Mouse (Mus musculus) embryonic stem cell, embryonic (primary cell): ENCODE data around the gene Treh.
"Not testable (repeated sequence)": the region's sequence is repeated elsewhere in the genome, so short reads cannot be mapped to it uniquely, and the experiment has no call there.

ENCODE experiments used
- CTCF ChIA-PET, 4 experiments: fragments of 300-600 bp in 2 of 4; fragments of 350-600 bp in 2 of 4; sonication (Branson Sonifier 250); formaldehyde crosslinking; loops; one replicate each; lab custom pipeline; 2022; ENCODE audit warnings: inconsistent platforms in 2 of 4; lab: Charles Lee
- POLR2A ChIA-PET, 4 experiments: fragments of 300-600 bp in 2 of 4; fragments of 350-600 bp in 2 of 4; sonication (Branson Sonifier 250); formaldehyde crosslinking; loops; one replicate each; lab custom pipeline; 2022; ENCODE audit warnings: antibody characterized with exemption in 4 of 4, inconsistent platforms in 1 of 4; lab: Charles Lee

The Treh gene

GRCm38 (mm10) chr9:44673005-44673404, at the start of gene Treh:
Gene Treh (plus strand): TSS chr9:44673233.
- POLR2A ChIA-PET, result interaction anchor here in 1 of 4 experiments (1.2 kb wide), 1 partner anchor 17 kb away, joined by 5 read pairs; no protein-coding TSS in a partner anchor
- CTCF ChIA-PET, result interaction anchor here in 3 of 4 experiments (0.7 to 4.8 kb wide), 5 partner anchors 12 to 21 kb away, joined by 3 to 24 read pairs (median 4); no protein-coding TSS in a partner anchor

- ChIA-PET POLR2A (interaction anchor here in 3 of 4 experiments (0.6 to 4.7 kb wide), 12 partner anchors 9 to 592 kb away, joined by 3 to 55 read pairs (median 7); partner anchors contain the start of gene Ddx6 (in 2 of the 3)), CTCF (interaction anchor here in 1 of 4 experiments (0.5 kb wide), 1 partner anchor 66 kb away, joined by 3 read pairs; no protein-coding TSS in a partner anchor)
These were observed 48.6 kb upstream of the Treh start for GRCm38 (mm10) chr9:44624390-44624789.

- POLR2A ChIA-PET, result interaction anchor here in 2 of 4 experiments (0.6 to 4.1 kb wide), 10 partner anchors 8 to 284 kb away, joined by 3 to 43 read pairs (median 4); partner anchors contain the start of genes Ddx6 (in 2 of the 2) and Bcl9l (in 1 of the 2)
- CTCF ChIA-PET, result interaction anchor here in 1 of 4 experiments (1.3 kb wide), 1 partner anchor 29 kb away, joined by 3 read pairs; no protein-coding TSS in a partner anchor
These were observed 46.8 kb upstream of the Treh start for GRCm38 (mm10) chr9:44626268-44626667.

- CTCF ChIA-PET, result interaction anchor here in 3 of 4 experiments (0.6 to 2.3 kb wide), 12 partner anchors 14 to 507 kb away, joined by 3 to 12 read pairs (median 4); partner anchors contain the start of genes Bcl9l (in 1 of the 3) and Upk2 (in 1 of the 3)
These were observed 35.4 kb upstream of the Treh start for GRCm38 (mm10) chr9:44637551-44638169.

GRCm38 (mm10) chr9:44638726-44639125, 34.3 kb upstream of the Treh start:
- CTCF ChIA-PET, result interaction anchor here in 1 of 4 experiments (1.2 to 2.3 kb wide), 4 partner anchors 14 to 185 kb away, joined by 4 to 12 read pairs (median 6); partner anchors contain the start of gene Upk2

More at GRCm38 (mm10) chr9:44637551-44638169, 35.4 kb upstream of the Treh start:
- POLR2A ChIA-PET, result interaction anchor here (0.6 to 2.1 kb wide), 15 partner anchors 8 to 303 kb away, joined by 3 to 12 read pairs (median 4); partner anchors contain the start of genes Arcn1 (in 1 of the 4), Ddx6 (in 1 of the 4), H2afx (in 1 of the 4) and Ift46 (in 1 of the 4)

GRCm38 (mm10) chr9:44640028-44640427, 33.0 kb upstream of the Treh start:
- POLR2A ChIA-PET, CTCF ChIA-PET: not testable (repeated sequence)

More at GRCm38 (mm10) chr9:44638726-44639125, 34.3 kb upstream of the Treh start:
- POLR2A ChIA-PET, result interaction anchor here in 3 of 4 experiments (1.2 to 1.9 kb wide), 5 partner anchors 13 to 304 kb away, joined by 3 to 5 read pairs (median 4); partner anchors contain the start of genes Ddx6 (in 1 of the 3) and H2afx (in 1 of the 3)

GRCm38 (mm10) chr9:44640646-44641357, 32.2 kb upstream of the Treh start:
- CTCF ChIA-PET, result interaction anchor here in 2 of 4 experiments (0.6 to 0.9 kb wide), 3 partner anchors 15 to 402 kb away, joined by 3 to 7 read pairs (median 3); no protein-coding TSS in a partner anchor
- POLR2A ChIA-PET, result interaction anchor here in 2 of 4 experiments (0.7 to 2.1 kb wide), 10 partner anchors 11 to 307 kb away, joined by 3 to 12 read pairs (median 4); partner anchors contain the start of genes Ddx6 (in 1 of the 2) and H2afx (in 1 of the 2)

- ChIA-PET CTCF (interaction anchor here in 2 of 4 experiments (0.7 kb wide), 2 partner anchors 20 to 158 kb away, joined by 3 to 5 read pairs; no protein-coding TSS in a partner anchor), POLR2A (interaction anchor here in 3 of 4 experiments (0.7 to 2.1 kb wide), 14 partner anchors 13 to 1525 kb away, joined by 3 to 12 read pairs (median 4); partner anchors contain the start of genes Bcl9l (in 1 of the 3), Ddx6 (in 1 of the 3) and H2afx (in 1 of the 3))
These were observed 31.4 kb upstream of the Treh start for GRCm38 (mm10) chr9:44641616-44642015.

GRCm38 (mm10) chr9:44643103-44643502, 29.9 kb upstream of the Treh start:
- ChIA-PET POLR2A (interaction anchor here in 3 of 4 experiments (0.5 to 4.4 kb wide), 5 partner anchors 12 to 380 kb away, joined by 3 to 20 read pairs (median 4); partner anchors contain the start of gene Ddx6 (in 1 of the 3)), CTCF (interaction anchor here in 2 of 4 experiments (1.4 to 1.7 kb wide), 3 partner anchors 9 to 13 kb away, joined by 4 read pairs; no protein-coding TSS in a partner anchor)

- POLR2A ChIA-PET, result interaction anchor here in 1 of 4 experiments (1.7 to 4.4 kb wide), 2 partner anchors 33 to 39 kb away, joined by 4 to 20 read pairs; partner anchors contain the start of gene Ddx6
- CTCF ChIA-PET, result interaction anchor here in 2 of 4 experiments (0.6 to 1.7 kb wide), 4 partner anchors 11 to 1670 kb away, joined by 4 to 16 read pairs (median 7); no protein-coding TSS in a partner anchor
These were observed 28.8 kb upstream of the Treh start for GRCm38 (mm10) chr9:44644186-44644585.

- ChIA-PET CTCF (interaction anchor here (0.5 to 2.9 kb wide), 15 partner anchors 10 to 273 kb away, joined by 3 to 15 read pairs (median 3); partner anchors contain the start of gene Upk2 (in 1 of the 4)), POLR2A (interaction anchor here in 3 of 4 experiments (0.5 to 4.4 kb wide), 23 partner anchors 9 to 194 kb away, joined by 3 to 20 read pairs (median 4); partner anchors contain the start of genes Arcn1 (in 1 of the 3), Ddx6 (in 1 of the 3) and Ift46 (in 1 of the 3))
These were observed 27.6 kb upstream of the Treh start for GRCm38 (mm10) chr9:44645481-44645880.

- ChIA-PET CTCF (interaction anchor here (0.5 to 2.9 kb wide), 20 partner anchors 9 to 273 kb away, joined by 3 to 15 read pairs (median 3); partner anchors contain the start of gene Upk2 (in 1 of the 4)), POLR2A (interaction anchor here (0.6 to 4.4 kb wide), 26 partner anchors 9 to 227 kb away, joined by 3 to 20 read pairs (median 3); partner anchors contain the start of genes Arcn1 (in 1 of the 4), Ddx6 (in 1 of the 4) and Ift46 (in 1 of the 4))
These were observed 27.1 kb upstream of the Treh start for GRCm38 (mm10) chr9:44645924-44646323.

GRCm38 (mm10) chr9:44646366-44646765, 26.7 kb upstream of the Treh start:
- ChIA-PET CTCF (interaction anchor here (0.6 to 2.9 kb wide), 19 partner anchors 9 to 527 kb away, joined by 3 to 15 read pairs (median 3); partner anchors contain the start of gene Upk2 (in 1 of the 4)), POLR2A (interaction anchor here (0.6 to 4.4 kb wide), 23 partner anchors 9 to 227 kb away, joined by 3 to 20 read pairs (median 4); partner anchors contain the start of genes Arcn1 (in 1 of the 4), Ddx6 (in 1 of the 4) and Ift46 (in 1 of the 4))

GRCm38 (mm10) chr9:44647026-44647425, 26.0 kb upstream of the Treh start:
- ChIA-PET CTCF (interaction anchor here (0.6 to 2.9 kb wide), 11 partner anchors 8 to 528 kb away, joined by 3 to 15 read pairs (median 4); partner anchors contain the start of gene Upk2 (in 1 of the 4)), POLR2A (interaction anchor here in 2 of 4 experiments (1.0 to 4.4 kb wide), 11 partner anchors 10 to 179 kb away, joined by 3 to 20 read pairs (median 5); partner anchors contain the start of genes Arcn1 (in 1 of the 2), Ddx6 (in 1 of the 2) and Ift46 (in 1 of the 2))

- POLR2A ChIA-PET, result interaction anchor here in 1 of 4 experiments (0.6 to 0.7 kb wide), 2 partner anchors 169 to 1850 kb away, joined by 5 to 7 read pairs; no protein-coding TSS in a partner anchor
- CTCF ChIA-PET, result interaction anchor here in 3 of 4 experiments (0.6 to 2.9 kb wide), 4 partner anchors 8 to 38 kb away, joined by 3 to 15 read pairs (median 5); no protein-coding TSS in a partner anchor
These were observed 25.4 kb upstream of the Treh start for GRCm38 (mm10) chr9:44647656-44648055.

- POLR2A ChIA-PET, result interaction anchor here in 1 of 4 experiments (0.5 kb wide), 1 partner anchor 65 kb away, joined by 6 read pairs; no protein-coding TSS in a partner anchor
- CTCF ChIA-PET, result no interaction called here
These were observed 24.2 kb upstream of the Treh start for GRCm38 (mm10) chr9:44648881-44649281.
